Mouse (Mus musculus) liver, embryonic 12.5 days (tissue): Measurements from ENCODE around the gene Ndufa12. TPM values are rescaled to one million over a fixed set of nuclear protein-coding genes. Genes with fewer than 3 reads are reported as not detected.

Experiments used
- ATAC-seq: fragments of 200-750 bp; cut with Nextera tagmentation; 2 replicates; pipeline ENCODE4 v1.8.0; 2017; ENCODE audit warnings: moderate number of reproducible peaks, mild to moderate bottlenecking, moderate library complexity
- H3K27ac ChIP-seq: fragments of 300-500 bp; sonication (generic); 2 replicates; pipeline ENCODE4 v1.5.1; 2016; ENCODE audit warnings: mild to moderate bottlenecking
- H3K27me3 ChIP-seq: fragments of 300-500 bp; sonication (generic); replicated peaks from 2 replicates; pipeline ENCODE4 v1.6.1; 2016; ENCODE audit warnings: mild to moderate bottlenecking, moderate library complexity
- H3K36me3 ChIP-seq: fragments of 300-500 bp; sonication (generic); 2 replicates; pipeline ENCODE4 v1.6.1; 2016; ENCODE audit warnings: mild to moderate bottlenecking, moderate library complexity
- H3K4me1 ChIP-seq: fragments of 300-500 bp; sonication (generic); 2 replicates; pipeline ENCODE4 v1.6.1; 2016
- H3K4me2 ChIP-seq: fragments of 300-500 bp; sonication (generic); 2 replicates; pipeline ENCODE4 v1.6.1; 2016; ENCODE audit warnings: mild to moderate bottlenecking, moderate library complexity
- H3K4me3 ChIP-seq: fragments of 300-500 bp; sonication (generic); 2 replicates; pipeline ENCODE4 v1.5.1; 2016; ENCODE audit warnings: mild to moderate bottlenecking, moderate library complexity
- H3K9ac ChIP-seq: fragments of 300-500 bp; sonication (generic); 2 replicates; pipeline ENCODE4 v1.6.1; 2016; ENCODE audit warnings: mild to moderate bottlenecking, moderate library complexity
- H3K9me3 ChIP-seq: fragments of 300-500 bp; sonication (generic); replicated peaks from 2 replicates; pipeline ENCODE4 v1.6.1; 2016; ENCODE audit warnings: mild to moderate bottlenecking, moderate library complexity
- WGBS: fragments of 180-500 bp; shearing (Covaris S2); methylation state at CpG from one replicate; pipeline ENCODE4 v1.1.7; 2016; ENCODE audit not compliant: insufficient replicate concordance; 5-methylcytosine and 5-hydroxymethylcytosine counted together
- polyA plus RNA-seq: library from polyadenylated mRNA; unstranded; fragments of >200 nt; fragmentation: Nextera tagmentation; extraction: Ambion mirVana; gene quantifications from 2 replicates; pipeline ENCODE4 v1.2.1, GENCODE M21; 2016

Gene Ndufa12
- polyA plus RNA-seq, 1 experiment from 2014 or later = 291 TPM

DNA sequence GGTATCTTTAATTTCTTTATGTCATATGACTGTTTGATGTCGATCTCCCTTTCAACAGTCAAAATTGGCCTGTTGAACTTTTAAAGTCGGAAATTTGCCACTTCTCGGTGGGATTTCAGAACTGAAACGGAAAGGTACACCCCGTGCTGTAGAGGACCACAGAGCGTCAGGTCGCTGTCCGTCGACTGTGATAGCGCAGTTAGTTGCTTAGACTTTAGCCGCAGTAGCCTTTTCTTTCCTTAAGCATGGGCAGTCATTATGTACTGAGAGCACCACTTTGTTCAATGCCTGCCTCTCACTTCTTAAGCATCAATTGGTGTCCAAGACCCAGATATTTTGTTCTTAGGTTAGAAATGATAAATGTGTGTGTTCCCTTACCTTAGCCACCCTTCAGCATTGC is 26.4 kb upstream of the Ndufa12 start:
- H3K27ac ChIP-seq = no peak overlapping the region

DNA sequence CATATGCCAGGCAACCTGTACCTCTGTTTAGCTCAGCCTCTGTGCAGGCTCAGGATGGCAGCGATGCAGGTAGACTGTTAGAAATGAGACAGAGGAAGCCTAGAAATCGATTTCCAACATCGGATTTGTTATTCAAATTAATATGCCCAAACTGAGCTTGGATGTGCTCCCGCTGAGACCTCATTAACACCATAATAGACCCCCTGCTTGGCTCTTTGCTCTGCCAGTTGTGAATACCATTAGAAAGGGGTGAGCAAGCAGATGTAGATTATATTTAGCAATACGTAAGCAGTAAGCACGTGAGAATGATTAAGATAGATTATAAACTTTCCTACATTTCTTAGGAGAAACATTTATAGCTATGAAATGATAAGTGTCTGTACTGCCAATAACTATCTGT is 25.8 kb upstream of the Ndufa12 start:
- ATAC-seq = no peak
- Histone ChIP-seq H3K4me2 (no peak overlapping the region), H3K4me3 (no peak overlapping the region), H3K27me3 (no peaks in the 10 kb centered on the region), H3K4me1 (0 out of 2 replicates have a peak, but pooled peaks cover 3% of the 10 kb centered on the region), H3K9ac (no peak overlapping the region), H3K36me3 (peaks cover 75% of the 10 kb centered on the region), H3K27ac (no peak overlapping the region), H3K9me3 (no peaks in the 10 kb centered on the region)
- WGBS = 77% methylated on average over 6 of the region's 6 CpGs

More for the DNA sequence above, 26.4 kb upstream of the Ndufa12 start:
- no peak overlapping the region for H3K4me2 ChIP-seq
- no peak overlapping the region for H3K9ac ChIP-seq
- 0 out of 2 replicates have a peak, but pooled peaks cover 3% of the 10 kb centered on the region for H3K4me1 ChIP-seq
- 80% methylated on average over 11 of the region's 11 CpGs for WGBS
- H3K9me3 ChIP-seq = no peaks in the 10 kb centered on the region
- ATAC-seq = no peak
- no peak overlapping the region for H3K4me3 ChIP-seq
- no peaks in the 10 kb centered on the region for H3K27me3 ChIP-seq
- H3K36me3 ChIP-seq = peaks cover 81% of the 10 kb centered on the region

DNA sequence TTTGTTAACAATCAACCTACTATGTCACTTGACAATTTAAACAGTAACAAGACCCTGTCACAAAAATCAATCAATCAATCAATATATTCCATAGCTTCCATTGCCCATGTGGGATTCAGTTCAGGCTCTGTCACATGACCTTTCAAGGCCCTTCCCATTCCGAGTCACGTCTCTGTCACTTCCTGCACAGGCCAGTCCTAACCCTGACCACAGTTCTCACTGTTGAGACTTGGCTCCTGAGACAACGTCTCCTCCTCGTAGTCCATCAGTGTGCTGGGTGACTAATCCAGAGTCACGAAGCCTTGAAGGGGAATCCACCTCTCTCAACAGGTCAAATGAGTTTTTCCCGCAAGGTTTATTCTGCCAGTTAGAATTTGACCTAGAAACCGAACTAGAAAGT is 23.9 kb upstream of the Ndufa12 start:
- H3K4me3 ChIP-seq = no peak overlapping the region
- peaks cover 59% of the 10 kb centered on the region for H3K36me3 ChIP-seq
- no peaks in the 10 kb centered on the region for H3K9me3 ChIP-seq
- no peaks in the 10 kb centered on the region for H3K27me3 ChIP-seq
- 0 out of 2 replicates have a peak, but pooled peaks cover 3% of the 10 kb centered on the region for H3K4me1 ChIP-seq
- H3K27ac ChIP-seq = no peak overlapping the region
- H3K4me2 ChIP-seq = no peak overlapping the region
- no peak overlapping the region for H3K9ac ChIP-seq
- WGBS = 66% methylated on average over 7 of the region's 7 CpGs
- no peak for ATAC-seq

DNA sequence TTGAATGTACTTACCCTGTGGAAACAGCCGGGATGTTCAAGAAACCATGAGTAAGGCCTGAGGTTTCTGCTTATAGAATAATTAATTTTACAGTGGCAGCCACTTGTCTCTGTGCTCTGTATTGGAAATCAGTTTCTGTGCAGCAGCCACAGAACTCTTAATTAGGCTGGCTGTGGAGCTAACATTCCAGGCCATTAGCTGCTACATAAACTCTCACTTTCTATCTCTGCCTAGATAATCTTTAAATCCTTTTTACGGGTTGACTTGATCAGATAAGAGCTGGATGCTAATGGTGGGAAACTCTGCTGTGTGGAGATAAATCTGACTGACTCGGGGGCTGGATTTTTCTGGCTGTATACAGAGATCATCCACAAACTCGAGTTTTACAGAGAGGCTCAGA is 15.3 kb upstream of the Ndufa12 start:
- no peak for ATAC-seq
- H3K9me3 ChIP-seq = no peaks in the 10 kb centered on the region
- 39% methylated on average over 4 of the region's 4 CpGs for WGBS

DNA sequence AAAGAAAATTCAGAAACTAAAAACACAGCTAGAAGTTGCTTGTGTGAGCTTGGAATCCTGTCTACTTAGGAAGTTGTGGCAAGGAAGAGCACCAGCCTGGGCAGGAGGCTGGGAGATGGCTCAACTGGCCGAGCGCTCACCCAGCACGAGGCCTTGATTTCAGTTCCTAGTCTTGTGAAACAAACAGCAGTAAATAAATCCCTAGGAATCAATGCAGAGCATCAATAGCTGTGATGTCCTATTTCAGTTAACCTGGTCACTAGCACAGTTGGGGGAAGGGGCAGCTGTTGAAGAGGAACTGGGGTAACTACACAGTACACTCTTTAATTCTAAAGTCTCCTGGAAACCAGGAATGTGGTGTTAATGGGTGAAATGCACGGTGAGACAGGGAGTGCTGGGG is 6.5 kb downstream of the Ndufa12 start:
- H3K4me1 ChIP-seq = peaks cover 8% of the 10 kb centered on the region
- ATAC-seq = no peak
- no peaks in the 10 kb centered on the region for H3K9me3 ChIP-seq
- H3K4me2 ChIP-seq = no peak overlapping the region
- no peak overlapping the region for H3K27ac ChIP-seq
- H3K4me3 ChIP-seq = no peak overlapping the region
- H3K36me3 ChIP-seq = peaks cover 87% of the 10 kb centered on the region
- WGBS = 91% methylated on average over 4 of the region's 4 CpGs
- no peaks in the 10 kb centered on the region for H3K27me3 ChIP-seq
- no peak overlapping the region for H3K9ac ChIP-seq

More for the DNA sequence above, 15.3 kb upstream of the Ndufa12 start:
- H3K27ac ChIP-seq = no peak overlapping the region
- H3K4me3 ChIP-seq = no peak overlapping the region
- H3K4me2 ChIP-seq = no peak overlapping the region
- no peaks in the 10 kb centered on the region for H3K27me3 ChIP-seq
- H3K36me3 ChIP-seq = peaks cover 46% of the 10 kb centered on the region
- no peaks in the 10 kb centered on the region for H3K4me1 ChIP-seq
- H3K9ac ChIP-seq = no peak overlapping the region

DNA sequence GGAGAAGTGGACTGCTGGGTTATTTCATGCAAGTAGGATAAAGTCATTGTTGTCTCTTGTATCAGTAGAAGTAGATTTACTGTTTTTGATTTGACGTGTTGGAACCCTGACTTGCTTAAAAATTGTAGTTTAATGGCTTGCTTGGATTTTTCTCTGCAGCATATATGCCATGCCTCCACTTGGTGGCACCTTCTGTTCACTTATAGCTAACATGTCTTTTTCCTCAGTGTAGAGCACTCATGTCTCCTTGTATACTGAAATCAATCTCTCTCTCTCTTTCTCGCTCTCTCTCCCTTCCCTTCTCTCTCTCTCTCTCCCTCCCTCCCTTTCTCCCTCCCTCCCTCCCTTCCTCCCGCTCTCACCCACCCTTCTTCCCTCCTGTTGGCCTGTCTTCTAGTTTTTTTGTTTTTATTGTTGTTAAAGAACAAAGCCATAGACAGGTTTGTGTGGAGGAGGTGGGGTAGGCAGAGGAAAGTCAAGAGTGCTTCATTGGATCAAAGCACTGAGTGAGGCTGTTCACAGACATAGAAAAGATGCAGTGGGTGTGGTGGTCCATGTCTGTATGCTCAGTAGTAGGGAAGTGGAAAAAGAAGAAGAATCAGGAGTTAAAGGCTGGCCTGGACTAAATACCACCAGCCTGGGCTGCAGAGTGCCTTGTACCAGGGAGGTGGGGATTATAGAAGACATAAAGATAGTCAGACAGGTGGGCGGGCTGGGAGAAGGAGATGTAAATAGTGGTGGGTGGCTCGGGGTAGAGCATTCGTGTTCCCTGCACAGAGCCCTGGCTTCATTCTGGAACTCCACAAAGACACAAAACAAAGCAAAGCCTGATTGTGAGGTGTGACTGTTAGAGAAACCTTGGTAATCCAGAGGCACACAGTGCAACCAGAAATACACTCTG is 12.4 kb downstream of the Ndufa12 start:
- Histone ChIP-seq H3K36me3 (peaks cover 67% of the 10 kb centered on the region), H3K9ac (no peak overlapping the region), H3K27me3 (no peaks in the 10 kb centered on the region), H3K4me2 (no peak overlapping the region), H3K4me3 (no peak overlapping the region), H3K9me3 (no peaks in the 10 kb centered on the region), H3K27ac (no peak overlapping the region), H3K4me1 (no peaks in the 10 kb centered on the region)
- no peak for ATAC-seq
- WGBS = 73% methylated on average over 6 of the region's 6 CpGs

DNA sequence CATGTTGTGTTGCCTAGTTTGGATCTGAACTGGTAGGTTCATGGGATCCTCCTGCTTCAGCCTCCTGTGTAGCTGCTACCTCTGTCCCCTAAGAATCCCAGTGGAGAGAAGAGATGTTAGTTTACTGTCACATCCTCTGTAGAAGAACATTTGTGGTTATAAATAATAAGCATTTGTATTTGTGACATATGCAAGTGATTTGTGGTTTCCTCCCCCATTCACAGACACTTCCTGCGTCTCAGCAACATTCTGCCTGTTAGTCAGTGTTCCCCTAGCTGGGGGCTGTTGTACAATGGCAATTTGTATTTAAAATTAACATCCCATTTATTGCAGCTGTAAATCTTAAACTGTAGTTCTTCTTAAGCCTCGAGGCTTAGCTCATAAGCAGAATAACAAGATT is 13.2 kb downstream of the Ndufa12 start:
- H3K4me1 ChIP-seq = no peaks in the 10 kb centered on the region
- WGBS = 50% methylated on average over 2 of the region's 2 CpGs
- H3K4me3 ChIP-seq = no peak overlapping the region
- H3K9me3 ChIP-seq = no peaks in the 10 kb centered on the region
- H3K4me2 ChIP-seq = no peak overlapping the region
- no peak overlapping the region for H3K27ac ChIP-seq
- H3K9ac ChIP-seq = no peak overlapping the region
- ATAC-seq = no peak
- H3K27me3 ChIP-seq = no peaks in the 10 kb centered on the region
- peaks cover 62% of the 10 kb centered on the region for H3K36me3 ChIP-seq

DNA sequence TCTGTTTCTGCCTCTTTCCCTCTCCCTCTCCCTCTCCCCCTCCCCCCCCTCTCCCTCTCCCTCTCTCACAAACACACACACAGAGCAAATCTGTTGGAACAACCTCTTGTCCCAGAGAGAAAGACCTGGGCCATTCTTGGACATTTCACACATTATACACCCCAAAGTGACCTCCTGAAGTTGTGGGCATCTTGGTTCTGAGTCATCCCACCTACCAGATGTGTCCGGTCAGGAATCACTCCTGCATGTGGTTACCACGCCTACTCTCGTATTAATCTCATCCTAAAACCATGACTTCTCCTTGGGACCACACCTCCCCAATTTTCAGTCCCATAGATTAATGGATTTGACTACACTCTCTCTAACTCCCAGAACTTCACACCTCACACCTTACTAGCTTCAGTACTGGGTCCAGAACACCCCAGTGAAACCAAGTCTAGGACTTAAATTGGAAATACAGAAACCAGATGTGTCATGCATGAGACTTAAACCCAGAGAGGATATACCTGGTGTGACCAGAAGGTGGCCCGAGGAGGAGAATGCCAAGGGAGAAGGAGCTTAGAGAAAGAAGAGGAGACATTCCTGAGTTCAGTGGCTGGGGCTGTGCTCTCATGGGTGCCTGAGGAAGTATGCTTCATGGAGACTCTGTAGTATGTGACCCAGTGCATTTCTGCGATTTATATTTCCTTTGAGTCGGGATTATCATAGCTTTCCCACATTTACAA is 26.7 kb downstream of the Ndufa12 start:
- Histone ChIP-seq H3K4me3 (no peak overlapping the region), H3K36me3 (peaks cover 17% of the 10 kb centered on the region), H3K9me3 (no peaks in the 10 kb centered on the region), H3K9ac (no peak overlapping the region), H3K4me1 (no peaks in the 10 kb centered on the region), H3K27ac (no peak overlapping the region), H3K4me2 (no peak overlapping the region), H3K27me3 (0 out of 2 replicates have a peak, but pooled peaks cover 3% of the 10 kb centered on the region)
- WGBS = 66% methylated on average over 6 of the region's 6 CpGs
- ATAC-seq = no peak

DNA sequence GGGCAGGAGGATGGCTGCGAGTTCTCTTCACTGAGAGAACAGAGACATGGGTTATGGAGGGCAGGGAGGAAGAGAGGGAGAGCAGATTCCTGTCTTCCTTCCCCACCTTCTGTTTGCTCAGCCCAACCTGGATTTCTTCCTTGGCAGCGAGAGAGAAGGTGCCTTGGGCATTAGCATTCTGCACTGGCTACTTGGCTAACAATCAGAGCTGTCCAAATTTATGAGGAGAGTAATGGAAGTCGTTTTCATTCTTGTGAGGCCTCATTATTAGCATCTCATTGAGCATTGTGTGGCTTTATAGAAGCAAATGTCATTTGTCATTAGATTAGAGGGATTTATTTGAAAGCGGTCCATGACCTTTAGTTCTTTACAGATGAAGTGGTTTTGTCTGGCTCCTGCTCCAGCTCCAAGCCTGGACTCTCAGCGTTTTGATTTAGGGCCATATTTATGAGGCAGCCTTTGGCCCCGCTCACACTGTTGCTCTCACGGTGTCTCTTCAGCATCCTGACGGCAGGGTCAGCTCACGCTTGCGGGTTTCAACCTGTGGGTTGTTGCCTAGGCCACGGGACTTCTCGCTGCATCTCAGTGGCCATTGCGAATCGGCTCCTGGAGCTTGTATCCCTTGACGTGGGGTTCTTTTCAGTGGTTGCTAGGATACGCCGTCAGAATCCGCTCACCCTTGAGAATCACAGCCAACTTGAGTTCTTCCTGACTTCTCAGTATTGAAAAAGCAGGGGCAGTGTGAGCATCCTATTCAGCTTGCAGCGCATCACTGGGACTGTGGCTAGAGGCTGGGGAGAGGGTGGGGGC is 31.9 kb downstream of the Ndufa12 start:
- H3K36me3 ChIP-seq = no peaks in the 10 kb centered on the region
- no peak overlapping the region for H3K4me2 ChIP-seq
- 69% methylated on average over 19 of the region's 19 CpGs for WGBS
- H3K9me3 ChIP-seq = no peaks in the 10 kb centered on the region
- ATAC-seq = no peak
- H3K4me3 ChIP-seq = no peak overlapping the region
- H3K27me3 ChIP-seq = peaks cover 9% of the 10 kb centered on the region
- no peak overlapping the region for H3K9ac ChIP-seq
- no peak overlapping the region for H3K27ac ChIP-seq
- no peaks in the 10 kb centered on the region for H3K4me1 ChIP-seq

DNA sequence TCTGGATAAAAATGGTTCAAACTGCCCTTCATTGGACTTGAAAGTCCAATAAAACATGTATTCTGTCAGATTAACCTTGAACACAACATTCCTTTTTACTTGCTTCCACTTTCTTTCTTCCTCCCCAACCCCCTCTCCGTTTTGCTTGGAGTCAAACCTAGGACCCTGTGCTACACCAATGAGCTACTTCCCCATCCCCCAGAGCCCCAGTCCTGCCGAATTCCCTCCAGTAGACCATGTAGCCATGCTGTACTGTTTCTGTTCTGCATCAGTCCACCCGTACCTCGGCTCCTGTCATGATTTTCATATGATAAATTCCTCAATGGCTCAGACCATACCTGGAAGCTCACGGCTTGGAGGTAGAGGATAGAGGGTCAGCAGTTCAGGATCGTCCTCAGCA is 32.5 kb downstream of the Ndufa12 start:
- no peak overlapping the region for H3K27ac ChIP-seq
- peaks cover 15% of the 10 kb centered on the region for H3K27me3 ChIP-seq
- H3K9me3 ChIP-seq = no peaks in the 10 kb centered on the region
- 61% methylated on average over 6 of the region's 6 CpGs for WGBS
- no peak overlapping the region for H3K4me2 ChIP-seq
- no peaks in the 10 kb centered on the region for H3K36me3 ChIP-seq
- no peak for ATAC-seq
- no peak overlapping the region for H3K9ac ChIP-seq
- no peaks in the 10 kb centered on the region for H3K4me1 ChIP-seq
- no peak overlapping the region for H3K4me3 ChIP-seq

DNA sequence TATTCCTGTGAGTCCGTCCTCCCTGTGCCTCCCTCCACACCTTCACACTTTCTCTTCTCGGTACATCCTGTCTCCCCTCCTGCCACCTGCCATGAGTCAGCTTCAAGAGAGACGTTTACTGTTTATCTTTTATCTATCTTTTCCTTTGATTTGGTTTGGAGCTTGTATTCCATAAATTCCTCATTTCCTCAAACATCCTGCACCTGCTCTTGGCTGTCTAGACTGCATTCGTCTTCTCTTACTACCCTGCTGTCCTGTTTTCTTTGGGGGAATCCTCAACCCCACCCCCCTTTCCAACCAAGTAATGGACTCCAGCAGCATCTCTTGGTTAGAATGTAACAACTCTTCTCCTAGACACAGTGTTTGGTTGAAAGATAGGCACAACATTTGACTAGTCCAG is 36.7 kb downstream of the Ndufa12 start:
- Histone ChIP-seq H3K27ac (no peak overlapping the region), H3K4me3 (no peak overlapping the region), H3K27me3 (peaks cover 14% of the 10 kb centered on the region), H3K36me3 (no peaks in the 10 kb centered on the region), H3K9me3 (no peaks in the 10 kb centered on the region), H3K4me2 (no peak overlapping the region), H3K9ac (no peak overlapping the region), H3K4me1 (no peaks in the 10 kb centered on the region)
- 38% methylated on average over 4 of the region's 4 CpGs for whole genome bisulfite sequencing
- no peak for ATAC-seq
